Mouse (Mus musculus) hindbrain, embryonic 12.5 days (tissue): ENCODE measurements around the gene Glud1. TPM values are rescaled to one million over a fixed set of nuclear protein-coding genes. Genes with fewer than 3 reads are reported as not detected.

Experiments used
- ATAC-seq: fragments of 200-750 bp; cut with Nextera tagmentation; 2 replicates; pipeline ENCODE4 v1.8.0; 2017; ENCODE audit warnings: moderate TSS enrichment; ENCODE audit not compliant: low FRiP score
- H3K27ac ChIP-seq: fragments of 300-500 bp; sonication (generic); 2 replicates; pipeline ENCODE4 v1.5.1; 2016; ENCODE audit warnings: mild to moderate bottlenecking
- H3K27me3 ChIP-seq: fragments of 300-500 bp; sonication (generic); 2 replicates; pipeline ENCODE4 v1.6.1; 2016; ENCODE audit warnings: mild to moderate bottlenecking
- H3K36me3 ChIP-seq: fragments of 300-500 bp; sonication (generic); 2 replicates; pipeline ENCODE4 v1.6.1; 2016; ENCODE audit warnings: mild to moderate bottlenecking
- H3K4me1 ChIP-seq: fragments of 300-500 bp; sonication (generic); 2 replicates; pipeline ENCODE4 v1.6.1; 2016
- H3K4me2 ChIP-seq: fragments of 300-500 bp; sonication (generic); replicated peaks from 2 replicates; pipeline ENCODE4 v1.6.1; 2016; ENCODE audit warnings: mild to moderate bottlenecking
- H3K4me3 ChIP-seq: fragments of 300-500 bp; sonication (generic); 2 replicates; pipeline ENCODE4 v1.5.1; 2016; ENCODE audit warnings: mild to moderate bottlenecking
- H3K9ac ChIP-seq: fragments of 300-500 bp; sonication (generic); 2 replicates; pipeline ENCODE4 v1.6.1; 2016; ENCODE audit warnings: mild to moderate bottlenecking, moderate library complexity
- H3K9me3 ChIP-seq: fragments of 300-500 bp; sonication (generic); replicated peaks from 2 replicates; pipeline ENCODE4 v1.6.1; 2016; ENCODE audit warnings: mild to moderate bottlenecking
- WGBS: fragments of 180-500 bp; shearing (Covaris S2); methylation state at CpG from one replicate; pipeline ENCODE4 v1.1.7; 2016; 5-methylcytosine and 5-hydroxymethylcytosine counted together
- polyA plus RNA-seq: library from polyadenylated mRNA; unstranded; fragments of >200 nt; fragmentation: Nextera tagmentation; extraction: Ambion mirVana; gene quantifications from 2 replicates; pipeline ENCODE4 v1.2.1, GENCODE M21; 2016

Gene Glud1
- polyA plus RNA-seq, 1 experiment from 2014 or later = 97.7 TPM

DNA sequence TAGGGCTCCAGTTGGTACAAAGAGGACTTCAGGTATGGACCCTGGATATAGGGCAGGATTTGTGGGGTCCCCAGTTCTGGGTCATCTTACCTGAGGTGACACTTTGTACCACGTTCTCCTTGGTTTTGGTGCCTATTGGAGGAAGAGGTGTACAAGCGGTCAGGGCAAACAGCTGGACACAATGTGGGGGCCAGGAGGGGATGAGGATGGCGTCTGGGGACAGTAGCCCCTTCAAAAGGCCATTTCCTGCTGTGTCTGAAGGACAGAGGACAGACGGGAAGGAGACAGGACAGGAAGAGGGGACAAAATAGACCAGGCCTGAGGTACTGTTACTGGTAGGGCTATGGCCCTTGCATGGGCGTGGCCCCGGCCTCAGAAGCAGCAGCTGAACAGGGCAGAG is 63.1 kb downstream of the Glud1 start:
- H3K4me2 ChIP-seq = peak overlapping the region; percentile 21
- H3K9me3 ChIP-seq = no peaks in the 10 kb centered on the region
- peak overlapping the region; percentile 13; the same call in 1 of the 2 replicates for H3K4me3 ChIP-seq
- H3K4me1 ChIP-seq = peaks cover 15% of the 10 kb centered on the region
- no peaks in the 10 kb centered on the region for H3K27me3 ChIP-seq
- no peaks in the 10 kb centered on the region for H3K36me3 ChIP-seq
- H3K9ac ChIP-seq = no peak overlapping the region
- peak overlapping the region; percentile 66; the same call in 1 of the 2 replicates for H3K27ac ChIP-seq
- ATAC-seq = no peak
- WGBS = 82% methylated on average over 6 of the region's 6 CpGs

DNA sequence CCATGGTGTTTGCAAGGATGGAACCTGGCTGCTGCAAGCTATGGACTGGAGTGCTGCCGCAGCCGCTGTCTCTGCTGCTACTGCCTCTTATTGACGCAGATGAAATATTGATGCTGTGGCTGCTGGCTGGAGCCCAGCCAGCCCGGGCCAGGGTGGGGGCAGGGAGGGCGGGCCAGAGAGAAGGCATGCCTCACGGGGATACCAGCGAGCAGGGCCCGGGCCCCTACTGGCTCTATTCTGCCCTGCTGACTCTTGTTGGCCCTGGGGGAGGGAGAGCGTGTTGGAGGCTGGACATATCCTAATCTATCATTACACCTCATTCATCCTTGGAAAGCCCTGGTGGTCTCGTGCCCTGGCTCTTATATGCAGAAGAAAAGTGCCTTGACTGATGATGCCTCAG is 64.0 kb downstream of the Glud1 start, which contains the start of gene Sncg:
Gene Sncg, minus strand, starts transcription at position 213 of the 400 bp plus-strand sequence.
- peak; percentile 61 for ATAC-seq
- H3K4me2 ChIP-seq = peak within 1 kb of the TSS; percentile 21; the same call in 1 of the 2 replicates
- H3K27me3 ChIP-seq = no peaks in the 10 kb centered on the region
- WGBS = 38% methylated on average over 10 of the region's 10 CpGs
- no peaks in the 10 kb centered on the region for H3K9me3 ChIP-seq
- peak within 1 kb of the TSS; percentile 13 for H3K4me3 ChIP-seq
- H3K4me1 ChIP-seq = peaks cover 21% of the 10 kb centered on the region
- H3K36me3 ChIP-seq = no peaks in the 10 kb centered on the region
- 0 out of 2 replicates have a peak within 1 kb of the TSS, but pooled peaks have one; percentile 10 for H3K9ac ChIP-seq
- peak within 1 kb of the TSS; percentile 66 for H3K27ac ChIP-seq

DNA sequence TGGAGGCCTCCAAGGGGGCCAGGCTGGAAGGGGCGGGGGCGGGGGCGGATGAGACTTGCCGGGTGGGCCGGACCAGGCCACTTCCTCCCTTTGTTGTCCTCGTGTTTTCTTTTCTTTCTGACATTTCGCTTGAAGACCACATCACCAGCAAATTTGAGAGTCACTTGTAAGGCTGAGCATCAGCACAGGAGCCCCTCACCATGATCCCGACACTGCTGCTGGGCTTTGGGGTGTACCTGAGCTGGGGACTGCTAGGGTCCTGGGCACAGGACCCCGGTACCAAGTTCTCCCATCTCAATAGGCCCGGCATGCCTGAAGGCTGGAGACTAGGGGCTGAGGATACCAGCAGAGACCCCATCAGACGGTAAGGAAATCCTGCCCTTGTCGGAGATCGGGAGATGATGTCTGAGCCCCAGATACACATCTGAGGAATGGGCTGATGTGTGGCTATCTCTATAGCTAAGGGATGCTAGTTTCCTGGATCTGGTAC is 64.9 kb downstream of the Glud1 start, which contains the start of gene Mmrn2:
Gene Mmrn2, plus strand, starts transcription at position 51 of the 490 bp plus-strand sequence.
- Histone ChIP-seq H3K36me3 (no peaks in the 10 kb centered on the region), H3K4me2 (peak within 1 kb of the TSS; percentile 21; the same call in 1 of the 2 replicates), H3K9ac (0 out of 2 replicates have a peak within 1 kb of the TSS, but pooled peaks have one; percentile 10), H3K27me3 (no peaks in the 10 kb centered on the region), H3K9me3 (no peaks in the 10 kb centered on the region), H3K27ac (peak within 1 kb of the TSS; percentile 66), H3K4me3 (peak within 1 kb of the TSS; percentile 13), H3K4me1 (peaks cover 21% of the 10 kb centered on the region)
- ATAC-seq = no peak
- WGBS = 73% methylated on average over 13 of the region's 13 CpGs

DNA sequence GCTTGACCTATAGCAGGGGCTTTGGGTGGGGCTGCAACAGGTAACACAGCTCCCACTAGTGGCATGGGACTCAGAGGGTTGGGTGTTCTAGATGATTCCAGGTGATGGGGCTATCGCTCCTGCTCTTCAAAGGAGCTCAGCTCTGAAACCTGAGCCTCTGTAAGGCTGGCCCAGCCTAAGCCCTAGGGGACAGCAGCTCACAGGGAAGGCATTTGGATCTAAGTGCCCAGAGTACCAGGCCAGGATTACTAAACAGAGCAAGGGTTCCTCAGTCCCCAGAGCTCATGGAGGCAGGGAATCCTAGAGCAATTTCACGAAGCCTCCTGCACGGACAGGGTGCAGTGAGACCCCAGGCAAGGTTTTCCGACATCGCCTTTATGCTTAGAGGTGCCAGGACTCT is 65.4 kb downstream of the Glud1 start:
- Histone ChIP-seq H3K27ac (no peak overlapping the region), H3K9ac (no peak overlapping the region), H3K4me2 (no peak overlapping the region), H3K4me1 (peaks cover 21% of the 10 kb centered on the region), H3K4me3 (no peak overlapping the region), H3K36me3 (no peaks in the 10 kb centered on the region), H3K27me3 (no peaks in the 10 kb centered on the region), H3K9me3 (no peaks in the 10 kb centered on the region)
- no peak for ATAC-seq
- 84% methylated on average over 5 of the region's 5 CpGs for WGBS

DNA sequence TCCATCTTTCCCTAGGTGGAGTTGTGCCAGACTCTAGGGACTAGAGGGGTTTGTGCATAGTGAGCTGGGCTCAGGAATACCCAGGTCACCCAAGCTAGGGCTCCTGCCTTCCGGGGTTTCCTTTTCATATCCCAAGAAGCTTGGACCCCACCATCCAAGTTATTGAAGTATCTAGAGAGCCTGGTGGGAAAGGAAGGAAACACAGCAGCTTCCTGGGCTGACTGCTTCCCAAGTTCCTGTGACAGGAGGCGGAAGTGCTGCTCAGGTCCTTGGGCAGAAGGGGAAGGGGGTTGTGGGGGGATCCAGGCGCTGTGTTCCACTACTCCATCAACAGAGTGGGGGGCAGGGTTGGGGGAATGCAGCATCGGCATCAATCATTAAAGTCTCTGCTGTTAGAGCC is 66.6 kb downstream of the Glud1 start:
- H3K9me3 ChIP-seq = no peaks in the 10 kb centered on the region
- H3K36me3 ChIP-seq = no peaks in the 10 kb centered on the region
- H3K27ac ChIP-seq = no peak overlapping the region
- ATAC-seq = no peak
- no peak overlapping the region for H3K4me2 ChIP-seq
- no peak overlapping the region for H3K9ac ChIP-seq
- H3K27me3 ChIP-seq = no peaks in the 10 kb centered on the region
- WGBS = 75% methylated on average over 4 of the region's 4 CpGs
- no peak overlapping the region for H3K4me3 ChIP-seq
- H3K4me1 ChIP-seq = peaks cover 21% of the 10 kb centered on the region

DNA sequence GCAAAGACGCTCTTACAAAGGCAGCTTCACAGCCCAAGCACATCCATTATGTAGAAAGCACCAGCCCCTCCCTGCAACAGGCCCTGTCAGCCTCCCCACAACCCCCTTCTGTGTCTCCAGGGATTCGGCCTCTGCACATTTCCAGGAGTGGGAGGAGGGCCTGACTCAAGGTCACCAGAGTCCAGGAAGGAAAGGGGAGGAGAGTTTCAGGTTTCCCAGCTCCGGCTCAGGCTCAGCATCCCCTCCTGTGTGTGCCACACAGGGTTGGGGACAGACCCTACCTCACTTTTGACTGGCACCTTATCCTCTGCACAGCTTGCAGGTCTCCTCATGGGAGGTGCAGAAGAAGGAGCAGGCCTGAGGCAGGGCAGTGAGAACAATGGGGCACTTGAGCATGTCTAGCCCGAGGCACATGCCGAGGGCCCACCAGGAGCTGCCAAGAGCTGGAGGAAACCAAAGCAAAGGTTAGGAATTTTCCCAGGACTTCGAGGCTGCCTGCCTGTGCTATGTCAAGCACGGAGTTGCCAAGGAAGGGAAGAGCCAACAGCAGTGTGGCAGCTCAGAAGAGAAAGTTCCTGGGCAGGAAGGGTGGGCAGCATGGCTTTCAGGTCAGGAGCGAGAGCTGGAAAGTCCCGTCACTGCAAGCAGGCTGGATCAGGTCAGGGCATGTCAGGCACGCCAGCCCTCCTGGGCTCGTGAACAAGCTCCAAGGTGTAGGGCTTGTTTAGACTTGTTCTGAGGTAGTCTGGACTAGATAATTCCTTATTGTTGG is 68.2 kb downstream of the Glud1 start:
- Histone ChIP-seq H3K9me3 (no peaks in the 10 kb centered on the region), H3K27ac (peak overlapping the region; percentile 76), H3K4me1 (peaks cover 21% of the 10 kb centered on the region), H3K4me2 (no peak overlapping the region), H3K27me3 (no peaks in the 10 kb centered on the region), H3K4me3 (no peak overlapping the region), H3K36me3 (no peaks in the 10 kb centered on the region), H3K9ac (0 out of 2 replicates have a peak overlapping the region, but pooled peaks have one; percentile 24)
- WGBS = 28% methylated on average over 11 of the region's 11 CpGs
- ATAC-seq = peak; percentile 46; the same call in 1 of the 2 replicates

DNA sequence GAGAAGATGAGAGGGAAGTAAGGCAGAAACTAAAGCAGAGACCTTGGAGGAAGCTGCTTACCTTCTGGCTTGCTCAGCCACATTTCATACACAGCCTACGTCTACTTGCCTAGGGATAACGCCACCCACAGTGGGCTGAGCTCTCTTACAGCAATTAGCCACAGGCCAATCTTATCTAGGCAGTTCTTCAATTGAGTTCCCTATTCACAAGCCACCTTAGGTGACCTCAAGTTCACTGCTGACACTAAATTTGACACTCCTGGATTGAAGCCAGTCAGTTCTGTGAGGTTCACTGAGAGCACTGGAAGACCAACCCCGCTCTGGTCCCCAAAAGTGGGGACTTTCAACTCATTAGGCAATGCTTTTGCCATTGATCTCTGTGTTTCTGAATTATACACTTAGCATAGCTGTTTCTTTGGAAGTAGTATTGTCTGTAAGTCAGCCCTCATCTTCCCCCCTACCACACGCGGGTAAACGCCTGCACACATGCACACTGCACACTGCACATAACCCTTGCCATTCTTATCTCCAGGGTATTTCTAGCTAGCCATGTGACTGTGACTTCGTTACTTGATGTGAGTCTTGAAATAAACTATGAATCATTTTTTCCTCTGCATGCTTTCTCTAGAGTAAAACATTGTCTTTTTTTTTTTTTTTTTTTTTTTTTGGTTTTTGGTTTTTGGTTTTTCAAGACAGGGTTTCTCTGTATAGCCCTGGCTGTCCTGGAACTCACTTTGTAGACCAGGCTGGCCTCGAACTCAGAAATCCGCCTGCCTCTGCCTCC is 72.6 kb downstream of the Glud1 start:
- H3K9me3 ChIP-seq = no peaks in the 10 kb centered on the region
- 94% methylated on average over 9 of the region's 9 CpGs for WGBS
- no peak overlapping the region for H3K4me3 ChIP-seq
- H3K27me3 ChIP-seq = no peaks in the 10 kb centered on the region
- no peak overlapping the region for H3K9ac ChIP-seq
- H3K4me2 ChIP-seq = no peak overlapping the region
- peaks cover 11% of the 10 kb centered on the region for H3K4me1 ChIP-seq
- H3K27ac ChIP-seq = no peak overlapping the region
- ATAC-seq = no peak
- no peaks in the 10 kb centered on the region for H3K36me3 ChIP-seq

DNA sequence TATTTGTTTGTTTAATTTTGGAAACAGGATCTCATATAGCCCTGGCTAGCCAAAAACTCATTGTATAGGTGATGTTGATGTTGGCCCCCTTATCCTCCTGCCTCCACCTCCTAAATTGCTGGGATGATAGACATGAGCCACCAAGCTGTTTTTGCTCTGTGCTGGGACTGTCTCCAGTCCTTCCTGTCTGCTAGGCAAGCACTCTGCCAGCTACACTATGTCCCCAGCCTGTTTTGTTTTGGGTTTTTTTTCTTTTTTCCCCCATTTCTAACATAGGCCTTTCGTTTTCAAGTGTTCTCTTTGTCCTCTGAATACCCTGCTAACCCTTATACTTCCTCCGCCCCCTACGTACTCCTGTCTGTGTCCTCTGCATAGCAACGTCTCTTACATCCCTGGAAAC is 82.8 kb downstream of the Glud1 start:
- no peak for ATAC-seq
- Histone ChIP-seq H3K27ac (no peak overlapping the region), H3K27me3 (no peaks in the 10 kb centered on the region), H3K4me3 (no peak overlapping the region), H3K36me3 (peaks cover 5% of the 10 kb centered on the region; the same call in 1 of the 2 replicates), H3K4me2 (no peak overlapping the region), H3K4me1 (no peaks in the 10 kb centered on the region), H3K9ac (no peak overlapping the region), H3K9me3 (no peaks in the 10 kb centered on the region)
- 56% methylated on average over 4 of the region's 4 CpGs for WGBS

Other genes starting within 250 kb of the Glud1 start
- 1.1 and 1.3 TPM in 2 replicates for gene Anxa8, start 224.7 kb upstream of the Glud1 start, polyA plus RNA-seq
- gene A630023A22Rik, start 208.0 kb upstream of the Glud1 start, polyA plus RNA-seq = not detected in 2 replicates
- 0.05 and 0.10 TPM in 2 replicates for gene Npy4r, start 158.2 kb upstream of the Glud1 start, polyA plus RNA-seq
- gene Gprin2, start 109.1 kb upstream of the Glud1 start, polyA plus RNA-seq = 3.3 and 4.8 TPM in 2 replicates
- 0.36 and 0.59 TPM in 2 replicates for gene Syt15, start 91.1 kb upstream of the Glud1 start, polyA plus RNA-seq
- 8.5 and 9.4 TPM in 2 replicates for gene Shld2, start 234 bp upstream of the Glud1 start, polyA plus RNA-seq
- not detected in 2 replicates for gene Fam25c, start 44.7 kb downstream of the Glud1 start, polyA plus RNA-seq
- 130 and 136 TPM in 2 replicates for gene Sncg, start 64.1 kb downstream of the Glud1 start, polyA plus RNA-seq
- gene Mmrn2, start 64.7 kb downstream of the Glud1 start, polyA plus RNA-seq = 7.0 and 7.3 TPM in 2 replicates
- gene Bmpr1a, start 192.6 kb downstream of the Glud1 start, polyA plus RNA-seq = 47.6 and 50.4 TPM in 2 replicates
- gene 9230112D13Rik, start 212.1 kb downstream of the Glud1 start, polyA plus RNA-seq = not detected in 2 replicates